Mouse (Mus musculus): Measurements from ENCODE around the gene Smim13.

DNA sequence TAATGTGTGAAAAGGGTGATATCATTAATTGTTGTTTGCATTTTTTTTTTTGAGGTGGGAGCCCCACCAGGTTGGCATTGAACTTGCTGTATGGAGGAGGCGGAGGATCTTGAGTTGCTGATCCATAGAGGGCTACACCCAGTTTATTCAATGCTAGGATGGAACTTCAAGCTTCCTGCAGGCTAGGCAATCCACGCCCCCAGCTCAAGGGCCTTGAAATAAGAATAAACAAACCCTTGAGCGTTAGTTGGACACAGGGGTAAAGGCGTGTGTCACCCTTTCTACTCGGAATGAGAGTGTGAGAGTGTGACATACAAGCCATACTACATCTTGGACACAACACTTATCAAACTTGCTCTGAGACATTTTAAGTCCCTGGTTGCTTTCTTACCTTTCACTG is 2.0 kb downstream of the Smim13 start:
- TF ChIP-seq POLR2A (IDR thresholded peaks at IDR 0.05; ENCODE audit: low read depth, low read length): no peak
- TF ChIP-seq CTCF (conservative IDR thresholded peaks at IDR 0.05; ENCODE audit: insufficient read depth, insufficient read length, low read depth, low read length): no peak

Data from kidney, adult 2 months (tissue).